Mouse (Mus musculus) myocyte (in vitro differentiated cells): Measurements from ENCODE around the gene Slx4. TPM values are rescaled to one million over a fixed set of nuclear protein-coding genes. Genes with fewer than 3 reads are reported as not detected.
A peak's percentile ranks its signal among the peaks of the same experiment; 100 is the strongest.

ENCODE experiments used
- H3K27me3 ChIP-seq: one replicate; pipeline ENCODE4 v1.6.1; 2011; ENCODE audit not compliant: control insufficient read depth, insufficient read depth, insufficient read length
- H3K36me3 ChIP-seq: one replicate; pipeline ENCODE4 v1.6.1; 2011; ENCODE audit not compliant: control insufficient read depth, insufficient read depth
- H3K4me2 ChIP-seq: one replicate; pipeline ENCODE4 v1.6.1; 2011; ENCODE audit warnings: low read depth, control low read depth
- H3K4me3 ChIP-seq: one replicate; pipeline ENCODE4 v1.5.1; 2011; ENCODE audit warnings: mild to moderate bottlenecking, control low read depth, moderate library complexity
- H3K79me2 ChIP-seq: one replicate; pipeline ENCODE4 v1.6.1; 2011; ENCODE audit not compliant: control insufficient read depth, insufficient read depth
- H3ac ChIP-seq: one replicate; pipeline ENCODE4 v1.6.1; 2011; ENCODE audit not compliant: control insufficient read depth, insufficient read length
- CEBPB ChIP-seq: IDR thresholded peaks from 2 replicates; pipeline ENCODE4 v1.6.1; 2011; ENCODE audit warnings: mild to moderate bottlenecking, moderate library complexity; ENCODE audit not compliant: poor library complexity, insufficient read depth, severe bottlenecking
- E2F4 ChIP-seq: IDR thresholded peaks from one replicate; pipeline ENCODE4 v1.6.1; 2011; ENCODE audit warnings: mild to moderate bottlenecking, control low read depth, moderate library complexity; ENCODE audit not compliant: insufficient read depth
- MAX ChIP-seq: IDR thresholded peaks from one replicate; pipeline ENCODE4 v1.6.1; 2011; ENCODE audit warnings: low read depth, mild to moderate bottlenecking, control low read depth
- MYOD1 ChIP-seq, 3 experiments: IDR thresholded peaks; one replicate each; pipeline ENCODE4 v1.6.1; 2011; ENCODE audit warnings: control low read depth in 2 of 3, low read depth in 2 of 3, mild to moderate bottlenecking in 2 of 3, moderate library complexity in 1 of 3; ENCODE audit not compliant: insufficient read length in 2 of 3, control insufficient read depth in 1 of 3
- MYOG ChIP-seq, 3 experiments: IDR thresholded peaks; one replicate each; pipeline ENCODE4 v1.6.1; 2011; ENCODE audit warnings: control low read depth in 2 of 3, low read depth in 2 of 3, mild to moderate bottlenecking in 2 of 3; ENCODE audit not compliant: insufficient read length in 2 of 3, control insufficient read depth in 1 of 3, insufficient read depth in 1 of 3
- POLR2A ChIP-seq: IDR thresholded peaks from one replicate; pipeline ENCODE4 v1.6.1; 2011; ENCODE audit warnings: low read depth, mild to moderate bottlenecking, control low read depth, moderate library complexity; ENCODE audit not compliant: insufficient read length
- POLR2AphosphoS2 ChIP-seq: IDR thresholded peaks from one replicate; pipeline ENCODE4 v1.6.1; 2011; ENCODE audit warnings: low read depth, control low read depth; ENCODE audit not compliant: insufficient read length
- REST ChIP-seq: IDR thresholded peaks from one replicate; pipeline ENCODE4 v1.6.1; 2011; ENCODE audit warnings: mild to moderate bottlenecking, control low read depth, moderate library complexity; ENCODE audit not compliant: insufficient read depth, insufficient read length
- SRF ChIP-seq: IDR thresholded peaks from one replicate; pipeline ENCODE4 v1.6.1; 2011; ENCODE audit warnings: low read depth; ENCODE audit not compliant: control insufficient read depth, insufficient read length
- TCF12 ChIP-seq: IDR thresholded peaks from one replicate; pipeline ENCODE4 v1.6.1; 2011; ENCODE audit warnings: mild to moderate bottlenecking, control low read depth; ENCODE audit not compliant: poor library complexity, insufficient read depth, severe bottlenecking
- TCF3 ChIP-seq: IDR thresholded peaks from one replicate; pipeline ENCODE4 v1.6.1; 2011; ENCODE audit warnings: low read depth, control low read depth; ENCODE audit not compliant: insufficient read length
- USF1 ChIP-seq: IDR thresholded peaks from one replicate; pipeline ENCODE4 v1.6.1; 2011; ENCODE audit warnings: low read depth, mild to moderate bottlenecking, control low read depth, moderate library complexity
- polyA plus RNA-seq: library from polyadenylated mRNA; unstranded; fragments of >200 nt; fragmentation: generic; extraction: Trizol; gene quantifications from one replicate; pipeline ENCODE4 v1.2.1, GENCODE M21; 2012; ENCODE audit warnings: missing spikeins

Gene Slx4
- polyA plus RNA-seq, 1 experiment = 11.9 TPM

DNA sequence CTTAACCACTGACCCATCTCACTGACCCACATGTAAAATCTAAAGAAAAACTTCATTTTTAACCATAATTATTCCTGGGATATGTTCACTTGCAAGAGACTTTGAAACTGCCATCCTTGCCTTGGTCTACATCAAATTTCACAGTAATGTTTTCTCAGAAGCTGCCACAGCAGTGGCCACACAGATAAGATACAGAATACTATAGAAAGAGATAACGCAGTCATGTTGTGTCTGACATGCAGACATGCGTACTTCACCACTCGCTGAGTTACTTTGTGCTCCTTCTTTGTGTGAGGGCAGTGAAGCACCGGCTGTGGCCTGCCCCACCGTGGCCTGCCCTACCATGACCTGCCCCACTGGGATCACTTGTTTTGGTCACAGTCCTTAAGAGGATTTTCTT lies 30.4 kb upstream of the Slx4 start:
- no peaks in the 10 kb centered on the region for H3K27me3 ChIP-seq
- no peak for TF ChIP-seq POLR2A
- no peak for TF ChIP-seq SRF
- TF ChIP-seq TCF3 = no peak
- no peak for TF ChIP-seq USF1
- no peak for TF ChIP-seq POLR2AphosphoS2
- no peak for TF ChIP-seq MYOG (IDR thresholded peaks at IDR 0.05; ENCODE audit: control insufficient read depth in 1 of 3, insufficient read depth in 1 of 3, insufficient read length in 2 of 3, low read depth in 2 of 3)
- TF ChIP-seq REST = no peak
- TF ChIP-seq E2F4 = no peak
- no peak for TF ChIP-seq TCF12
- no peak for TF ChIP-seq CEBPB
- no peak for TF ChIP-seq MYOD1 (IDR thresholded peaks at IDR 0.05; ENCODE audit: control insufficient read depth in 1 of 3, insufficient read length in 2 of 3, low read depth in 2 of 3)
- TF ChIP-seq MAX = no peak

DNA sequence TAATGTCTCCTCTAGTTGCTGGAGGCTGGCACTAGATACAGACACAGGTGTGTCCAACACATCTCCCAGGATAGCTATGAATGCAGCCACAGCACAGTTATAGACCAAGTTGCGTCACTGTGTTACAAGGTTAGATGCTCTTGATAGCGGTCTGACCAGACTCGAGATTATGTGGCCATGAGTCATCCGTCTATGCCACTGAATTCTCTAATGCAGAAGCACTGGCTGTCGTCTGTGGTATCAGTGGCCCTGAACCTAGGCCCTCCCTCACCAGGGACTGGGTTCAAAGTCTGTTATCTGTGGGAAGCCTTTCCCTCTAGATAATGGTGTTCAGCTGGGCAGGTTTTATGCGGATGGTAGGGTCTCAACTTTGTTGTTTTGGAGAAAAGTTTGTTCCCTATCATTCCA lies 28.8 kb upstream of the Slx4 start:
- Histone ChIP-seq H3ac (no peak overlapping the region), H3K4me3 (no peak overlapping the region), H3K4me2 (no peak overlapping the region), H3K36me3 (no peaks in the 10 kb centered on the region), H3K27me3 (no peaks in the 10 kb centered on the region), H3K79me2 (no peaks in the 10 kb centered on the region)
- TF ChIP-seq TCF3 (no peak), USF1 (no peak), E2F4 (no peak), MYOD1 (IDR thresholded peaks at IDR 0.05; ENCODE audit: control insufficient read depth in 1 of 3, insufficient read length in 2 of 3, low read depth in 2 of 3) (peak in 1 of 3 experiments; percentile 25), MYOG (IDR thresholded peaks at IDR 0.05; ENCODE audit: control insufficient read depth in 1 of 3, insufficient read depth in 1 of 3, insufficient read length in 2 of 3, low read depth in 2 of 3) (no peak), REST (no peak), CEBPB (peak; percentile 51; the same call in 1 of the 2 replicates)

More for the DNA sequence above, 30.4 kb upstream of the Slx4 start:
- H3K4me2 ChIP-seq = no peak overlapping the region
- no peak overlapping the region for H3K4me3 ChIP-seq
- H3K36me3 ChIP-seq = no peaks in the 10 kb centered on the region
- no peaks in the 10 kb centered on the region for H3K79me2 ChIP-seq
- no peak overlapping the region for H3ac ChIP-seq

DNA sequence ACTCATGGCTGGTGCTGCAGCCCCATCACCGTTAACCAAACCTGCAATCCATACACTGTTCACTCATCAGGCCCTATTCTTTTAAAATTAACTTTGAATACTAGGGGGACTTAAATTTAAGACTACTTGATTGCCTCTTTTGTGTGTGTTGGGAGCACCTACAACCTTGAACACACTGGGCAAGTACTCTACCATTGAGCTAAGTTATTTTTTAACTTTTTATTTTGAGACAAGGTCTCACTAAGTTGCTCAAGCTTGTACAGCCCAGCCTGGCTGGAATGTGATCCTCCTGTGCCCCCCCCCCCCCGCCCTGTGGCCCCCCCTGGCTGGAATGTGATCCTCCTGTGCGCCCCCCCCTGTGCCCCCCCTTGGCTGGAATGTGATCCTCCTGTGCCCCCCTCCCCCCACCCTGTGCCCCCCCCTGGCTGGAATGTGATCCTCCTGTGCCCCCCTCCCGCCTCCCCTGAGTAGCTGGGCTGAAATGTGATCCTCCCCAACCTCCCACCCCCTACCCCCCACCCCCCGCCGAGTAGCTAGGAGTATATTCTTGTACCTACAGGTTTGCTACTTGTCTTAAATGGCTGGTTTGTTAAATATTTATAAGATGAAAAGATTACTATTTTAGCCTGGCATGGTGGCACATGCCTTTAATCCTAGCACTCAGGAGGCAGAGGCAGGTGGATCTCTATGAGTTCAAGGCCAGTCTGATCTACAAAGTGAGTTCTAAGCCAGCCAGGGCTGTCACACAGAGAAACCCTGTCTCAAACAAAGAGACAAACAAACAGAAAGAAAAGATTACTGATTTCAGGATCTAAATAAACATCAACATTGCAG lies 28.1 kb upstream of the Slx4 start:
- TF ChIP-seq MYOD1 (IDR thresholded peaks at IDR 0.05; ENCODE audit: control insufficient read depth in 1 of 3, insufficient read length in 2 of 3, low read depth in 2 of 3) = no peak
- TF ChIP-seq CEBPB = no peak
- no peak for TF ChIP-seq USF1
- no peak for TF ChIP-seq E2F4
- no peak for TF ChIP-seq TCF12
- no peak for TF ChIP-seq REST
- TF ChIP-seq SRF = no peak
- no peak for TF ChIP-seq MAX
- TF ChIP-seq TCF3 = no peak
- no peak for TF ChIP-seq POLR2A
- TF ChIP-seq MYOG (IDR thresholded peaks at IDR 0.05; ENCODE audit: control insufficient read depth in 1 of 3, insufficient read depth in 1 of 3, insufficient read length in 2 of 3, low read depth in 2 of 3) = no peak
- no peak for TF ChIP-seq POLR2AphosphoS2
- Histone ChIP-seq H3ac (no peak overlapping the region), H3K27me3 (no peaks in the 10 kb centered on the region), H3K4me3 (no peak overlapping the region), H3K36me3 (no peaks in the 10 kb centered on the region), H3K4me2 (no peak overlapping the region), H3K79me2 (no peaks in the 10 kb centered on the region)

DNA sequence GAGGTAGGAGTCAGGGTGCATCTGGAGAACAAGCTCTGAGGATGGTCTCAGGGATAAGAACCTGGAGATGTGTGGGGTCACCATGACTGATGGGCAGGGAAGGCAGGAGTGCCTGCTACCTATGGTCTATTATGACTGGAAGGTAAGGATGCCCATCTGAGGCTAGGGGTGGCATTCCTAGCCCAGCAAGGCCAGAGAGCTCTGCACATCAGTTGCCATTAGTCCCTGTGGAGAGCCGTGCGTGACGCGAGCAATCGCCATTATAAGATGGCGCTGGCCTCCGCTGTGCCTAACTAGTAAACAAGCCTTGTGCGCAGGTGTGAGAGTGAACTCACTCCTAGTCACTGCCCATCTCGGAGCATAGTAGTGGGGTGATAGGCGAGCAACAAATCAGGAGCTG lies 26.9 kb upstream of the Slx4 start:
- Histone ChIP-seq H3K4me3 (no peak overlapping the region), H3ac (no peak overlapping the region), H3K79me2 (no peaks in the 10 kb centered on the region), H3K36me3 (no peaks in the 10 kb centered on the region), H3K4me2 (no peak overlapping the region), H3K27me3 (no peaks in the 10 kb centered on the region)
- TF ChIP-seq MAX (no peak), USF1 (no peak), TCF12 (no peak), TCF3 (no peak), SRF (no peak), POLR2AphosphoS2 (no peak), CEBPB (no peak), E2F4 (no peak), MYOG (IDR thresholded peaks at IDR 0.05; ENCODE audit: control insufficient read depth in 1 of 3, insufficient read depth in 1 of 3, insufficient read length in 2 of 3, low read depth in 2 of 3) (no peak), MYOD1 (IDR thresholded peaks at IDR 0.05; ENCODE audit: control insufficient read depth in 1 of 3, insufficient read length in 2 of 3, low read depth in 2 of 3) (no peak), POLR2A (no peak)

DNA sequence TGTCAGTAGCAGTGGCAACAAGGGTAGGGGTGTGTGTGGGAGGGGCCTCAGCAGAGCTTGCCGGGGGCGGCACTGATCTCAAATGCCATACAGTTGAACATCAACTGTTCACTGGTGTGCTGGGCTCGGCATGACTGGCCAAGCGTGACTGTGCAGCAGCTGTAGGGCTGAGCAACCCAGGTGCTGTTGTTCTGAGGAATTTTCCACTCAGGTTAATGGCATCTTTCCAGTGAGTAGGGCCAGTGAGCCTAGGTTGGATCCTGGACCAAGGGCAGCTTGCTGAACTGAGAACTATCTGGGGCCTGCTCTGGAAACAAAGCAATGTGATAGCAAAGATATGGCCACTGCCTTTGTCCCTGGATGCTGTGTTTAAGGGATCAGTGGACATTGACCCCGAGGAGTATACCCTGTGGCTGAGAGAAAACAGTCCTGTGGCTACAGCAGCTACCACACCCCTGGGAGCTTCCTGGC lies 25.8 kb upstream of the Slx4 start:
- no peak overlapping the region for H3K4me3 ChIP-seq
- H3K4me2 ChIP-seq = no peak overlapping the region
- no peaks in the 10 kb centered on the region for H3K79me2 ChIP-seq
- no peak for TF ChIP-seq POLR2AphosphoS2
- TF ChIP-seq MYOD1 (IDR thresholded peaks at IDR 0.05; ENCODE audit: control insufficient read depth in 1 of 3, insufficient read length in 2 of 3, low read depth in 2 of 3) = peak in 2 of 3 experiments; percentile 3 to 27
- no peaks in the 10 kb centered on the region for H3K27me3 ChIP-seq
- no peaks in the 10 kb centered on the region for H3K36me3 ChIP-seq
- H3ac ChIP-seq = no peak overlapping the region
